Mouse (Mus musculus): ENCODE measurements at regions not wholly inside any gene's neighbourhood (a gene's known extent, or its start where the extent isn't known, plus 50 kb on each side); places are given as distances from the start of the nearest gene placed in this dataset.

GRCm38 (mm10) chr10:92146263-92146662 is 576.0 kb downstream of the Nedd1 start:
- no peaks in the 10 kb centered on the region for H3K27me3 ChIP-seq (ENCODE audit: control insufficient read depth, insufficient read depth, insufficient read length)
- no peaks in the 10 kb centered on the region for H3K36me3 ChIP-seq (ENCODE audit: control insufficient read depth, insufficient read depth)
- H3K79me3 ChIP-seq (ENCODE audit: low read depth), result no peaks in the 10 kb centered on the region
- H3K79me2 ChIP-seq (ENCODE audit: control insufficient read depth, insufficient read depth), result no peaks in the 10 kb centered on the region
- TF ChIP-seq MYOD1 (IDR thresholded peaks at IDR 0.05; ENCODE audit: control insufficient read depth, insufficient read length, low read depth) (no peak), MAX (IDR thresholded peaks at IDR 0.05) (no peak), CEBPB (IDR thresholded peaks at IDR 0.05; ENCODE audit: low read depth) (no peak), MYOG (IDR thresholded peaks at IDR 0.05; ENCODE audit: control insufficient read depth, extremely low read depth, insufficient read length) (no peak)
- no peak overlapping the region for H3ac ChIP-seq (ENCODE audit: control insufficient read depth, insufficient read length, low read depth)
- H3K4me3 ChIP-seq (ENCODE audit: insufficient read depth, poor library complexity, severe bottlenecking), result no peak overlapping the region

- H3K79me2 ChIP-seq (ENCODE audit: control insufficient read depth, insufficient read depth), result no peaks in the 10 kb centered on the region
- H3K79me3 ChIP-seq (ENCODE audit: low read depth), result no peaks in the 10 kb centered on the region
- TF ChIP-seq CTCF (IDR thresholded peaks at IDR 0.05; ENCODE audit: control insufficient read depth, insufficient read depth, insufficient read length) (no peak), MAX (IDR thresholded peaks at IDR 0.05) (no peak), CEBPB (IDR thresholded peaks at IDR 0.05; ENCODE audit: low read depth) (no peak), MYOG (IDR thresholded peaks at IDR 0.05; ENCODE audit: control insufficient read depth, extremely low read depth, insufficient read length) (no peak), MYOD1 (IDR thresholded peaks at IDR 0.05; ENCODE audit: control insufficient read depth, insufficient read length, low read depth) (no peak), USF1 (IDR thresholded peaks at IDR 0.05; ENCODE audit: low read depth) (no peak), FOSL1 (IDR thresholded peaks at IDR 0.05; ENCODE audit: insufficient read depth, low read length, poor library complexity, severe bottlenecking) (no peak)
- H3K36me3 ChIP-seq (ENCODE audit: control insufficient read depth, insufficient read depth), result no peaks in the 10 kb centered on the region
- H3ac ChIP-seq (ENCODE audit: control insufficient read depth, insufficient read length, low read depth), result no peak overlapping the region
- no peaks in the 10 kb centered on the region for H3K27me3 ChIP-seq (ENCODE audit: control insufficient read depth, insufficient read depth, insufficient read length)
- no peak overlapping the region for H3K4me3 ChIP-seq (ENCODE audit: insufficient read depth, poor library complexity, severe bottlenecking)
These were observed 586.7 kb downstream of the Nedd1 start for GRCm38 (mm10) chr10:92135521-92135920.

- no peaks in the 10 kb centered on the region for H3K27me3 ChIP-seq (ENCODE audit: control insufficient read depth, insufficient read depth, insufficient read length)
- no peak for TF ChIP-seq CEBPB (IDR thresholded peaks at IDR 0.05; ENCODE audit: low read depth)
- TF ChIP-seq CTCF (IDR thresholded peaks at IDR 0.05; ENCODE audit: control insufficient read depth, insufficient read depth, insufficient read length), result no peak
- no peak for TF ChIP-seq MYOG (IDR thresholded peaks at IDR 0.05; ENCODE audit: control insufficient read depth, extremely low read depth, insufficient read length)
- TF ChIP-seq MYOD1 (IDR thresholded peaks at IDR 0.05; ENCODE audit: control insufficient read depth, insufficient read length, low read depth), result no peak
- TF ChIP-seq FOSL1 (IDR thresholded peaks at IDR 0.05; ENCODE audit: insufficient read depth, low read length, poor library complexity, severe bottlenecking), result no peak
- no peak for TF ChIP-seq MAX (IDR thresholded peaks at IDR 0.05)
- TF ChIP-seq USF1 (IDR thresholded peaks at IDR 0.05; ENCODE audit: low read depth), result no peak
- H3K36me3 ChIP-seq (ENCODE audit: control insufficient read depth, insufficient read depth), result no peaks in the 10 kb centered on the region
- no peaks in the 10 kb centered on the region for H3K79me2 ChIP-seq (ENCODE audit: control insufficient read depth, insufficient read depth)
- H3K4me3 ChIP-seq (ENCODE audit: insufficient read depth, poor library complexity, severe bottlenecking), result no peak overlapping the region
- H3K79me3 ChIP-seq (ENCODE audit: low read depth), result no peaks in the 10 kb centered on the region
- H3ac ChIP-seq (ENCODE audit: control insufficient read depth, insufficient read length, low read depth), result no peak overlapping the region
These were observed 609.4 kb downstream of the Nedd1 start for GRCm38 (mm10) chr10:92112790-92113189.

GRCm38 (mm10) chr10:92106331-92106730 is 615.9 kb downstream of the Nedd1 start:
- Histone ChIP-seq H3K36me3 (ENCODE audit: control insufficient read depth, insufficient read depth) (no peaks in the 10 kb centered on the region), H3ac (ENCODE audit: control insufficient read depth, insufficient read length, low read depth) (no peak overlapping the region), H3K4me3 (ENCODE audit: insufficient read depth, poor library complexity, severe bottlenecking) (no peak overlapping the region), H3K27me3 (ENCODE audit: control insufficient read depth, insufficient read depth, insufficient read length) (no peaks in the 10 kb centered on the region), H3K79me3 (ENCODE audit: low read depth) (no peaks in the 10 kb centered on the region), H3K79me2 (ENCODE audit: control insufficient read depth, insufficient read depth) (no peaks in the 10 kb centered on the region)
- no peak for TF ChIP-seq MAX (IDR thresholded peaks at IDR 0.05)
- TF ChIP-seq FOSL1 (IDR thresholded peaks at IDR 0.05; ENCODE audit: insufficient read depth, low read length, poor library complexity, severe bottlenecking), result no peak
- no peak for TF ChIP-seq MYOD1 (IDR thresholded peaks at IDR 0.05; ENCODE audit: control insufficient read depth, insufficient read length, low read depth)
- TF ChIP-seq USF1 (IDR thresholded peaks at IDR 0.05; ENCODE audit: low read depth), result no peak
- TF ChIP-seq CEBPB (IDR thresholded peaks at IDR 0.05; ENCODE audit: low read depth), result no peak
- TF ChIP-seq CTCF (IDR thresholded peaks at IDR 0.05; ENCODE audit: control insufficient read depth, insufficient read depth, insufficient read length), result no peak
- TF ChIP-seq MYOG (IDR thresholded peaks at IDR 0.05; ENCODE audit: control insufficient read depth, extremely low read depth, insufficient read length), result no peak

GRCm38 (mm10) chr10:92103887-92104286 is 618.3 kb downstream of the Nedd1 start:
- Histone ChIP-seq H3K27me3 (ENCODE audit: control insufficient read depth, insufficient read depth, insufficient read length) (no peaks in the 10 kb centered on the region), H3K36me3 (ENCODE audit: control insufficient read depth, insufficient read depth) (no peaks in the 10 kb centered on the region), H3K4me3 (ENCODE audit: insufficient read depth, poor library complexity, severe bottlenecking) (no peak overlapping the region), H3ac (ENCODE audit: control insufficient read depth, insufficient read length, low read depth) (no peak overlapping the region), H3K79me2 (ENCODE audit: control insufficient read depth, insufficient read depth) (no peaks in the 10 kb centered on the region), H3K79me3 (ENCODE audit: low read depth) (no peaks in the 10 kb centered on the region)
- TF ChIP-seq MYOD1 (IDR thresholded peaks at IDR 0.05; ENCODE audit: control insufficient read depth, insufficient read length, low read depth), result no peak
- TF ChIP-seq FOSL1 (IDR thresholded peaks at IDR 0.05; ENCODE audit: insufficient read depth, low read length, poor library complexity, severe bottlenecking), result no peak
- TF ChIP-seq MYOG (IDR thresholded peaks at IDR 0.05; ENCODE audit: control insufficient read depth, extremely low read depth, insufficient read length), result no peak
- TF ChIP-seq USF1 (IDR thresholded peaks at IDR 0.05; ENCODE audit: low read depth), result no peak
- TF ChIP-seq CTCF (IDR thresholded peaks at IDR 0.05; ENCODE audit: control insufficient read depth, insufficient read depth, insufficient read length), result no peak
- TF ChIP-seq MAX (IDR thresholded peaks at IDR 0.05), result no peak
- no peak for TF ChIP-seq CEBPB (IDR thresholded peaks at IDR 0.05; ENCODE audit: low read depth)

GRCm38 (mm10) chr10:92102755-92103154 is 619.5 kb downstream of the Nedd1 start:
- Histone ChIP-seq H3K79me3 (ENCODE audit: low read depth) (no peaks in the 10 kb centered on the region), H3K79me2 (ENCODE audit: control insufficient read depth, insufficient read depth) (no peaks in the 10 kb centered on the region), H3K36me3 (ENCODE audit: control insufficient read depth, insufficient read depth) (no peaks in the 10 kb centered on the region), H3ac (ENCODE audit: control insufficient read depth, insufficient read length, low read depth) (no peak overlapping the region), H3K4me3 (ENCODE audit: insufficient read depth, poor library complexity, severe bottlenecking) (no peak overlapping the region), H3K27me3 (ENCODE audit: control insufficient read depth, insufficient read depth, insufficient read length) (no peaks in the 10 kb centered on the region)
- TF ChIP-seq FOSL1 (IDR thresholded peaks at IDR 0.05; ENCODE audit: insufficient read depth, low read length, poor library complexity, severe bottlenecking) (no peak), USF1 (IDR thresholded peaks at IDR 0.05; ENCODE audit: low read depth) (no peak), CTCF (IDR thresholded peaks at IDR 0.05; ENCODE audit: control insufficient read depth, insufficient read depth, insufficient read length) (no peak), MYOD1 (IDR thresholded peaks at IDR 0.05; ENCODE audit: control insufficient read depth, insufficient read length, low read depth) (no peak), CEBPB (IDR thresholded peaks at IDR 0.05; ENCODE audit: low read depth) (no peak), MAX (IDR thresholded peaks at IDR 0.05) (no peak), MYOG (IDR thresholded peaks at IDR 0.05; ENCODE audit: control insufficient read depth, extremely low read depth, insufficient read length) (no peak)
